Mouse (Mus musculus): ENCODE results near the gene Tysnd1.

DNA sequence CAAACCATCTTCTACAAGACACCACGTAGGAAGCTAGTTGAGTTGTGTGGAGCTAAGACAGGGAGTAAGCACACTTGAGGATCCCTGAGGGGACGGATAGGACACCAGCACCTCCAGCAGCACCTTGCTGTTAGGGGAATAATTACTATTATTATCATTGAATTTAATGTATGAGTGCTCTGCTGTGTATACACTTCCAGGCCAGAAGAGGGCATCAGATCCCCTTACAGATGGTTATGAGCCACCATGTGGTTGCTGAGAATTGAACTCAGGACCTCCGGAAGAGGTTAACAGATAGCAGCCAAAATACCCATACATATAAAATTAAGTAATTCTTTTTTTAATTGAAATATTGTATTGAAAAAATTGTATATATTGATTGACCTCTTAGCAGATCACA, 24.6 kb upstream of the Tysnd1 start:
- TF ChIP-seq POLR2A (IDR thresholded peaks at IDR 0.05; ENCODE audit: borderline replicate concordance, insufficient read depth, low read length), result no peak
- no peak for TF ChIP-seq CTCF (IDR thresholded peaks at IDR 0.05; ENCODE audit: borderline replicate concordance, insufficient read depth, low read depth, low read length)
